Mouse (Mus musculus) erythroid progenitor cell, adult 5-6 weeks (primary cell): ENCODE measurements around the gene Shisa8. TPM values are rescaled to one million over a fixed set of nuclear protein-coding genes. Genes with fewer than 3 reads are reported as not detected.

Experiments
- ATAC-seq: replicated peaks from 2 replicates; pipeline ENCODE4 v1.8.0; 2016; ENCODE audit warnings: moderate number of reproducible peaks, mild to moderate bottlenecking, moderate TSS enrichment, inconsistent platforms; ENCODE audit not compliant: poor library complexity, low FRiP score, severe bottlenecking
- total RNA-seq, 2 experiments: library from RNA; stranded (forward) in 1 of 2; stranded (reverse) in 1 of 2; fragments of 150-400 nt in 1 of 2; fragments of 186-747, 209-891 nt in 1 of 2; gene quantifications; 2 replicates each; pipeline versions ENCODE4 v1.2.3 to v1.2.4; 2015 to 2017; ENCODE audit warnings: low replicate concordance in 2 of 2

Gene Shisa8
- total RNA-seq, 2 experiments from 2014 or later, result not detected

DNA sequence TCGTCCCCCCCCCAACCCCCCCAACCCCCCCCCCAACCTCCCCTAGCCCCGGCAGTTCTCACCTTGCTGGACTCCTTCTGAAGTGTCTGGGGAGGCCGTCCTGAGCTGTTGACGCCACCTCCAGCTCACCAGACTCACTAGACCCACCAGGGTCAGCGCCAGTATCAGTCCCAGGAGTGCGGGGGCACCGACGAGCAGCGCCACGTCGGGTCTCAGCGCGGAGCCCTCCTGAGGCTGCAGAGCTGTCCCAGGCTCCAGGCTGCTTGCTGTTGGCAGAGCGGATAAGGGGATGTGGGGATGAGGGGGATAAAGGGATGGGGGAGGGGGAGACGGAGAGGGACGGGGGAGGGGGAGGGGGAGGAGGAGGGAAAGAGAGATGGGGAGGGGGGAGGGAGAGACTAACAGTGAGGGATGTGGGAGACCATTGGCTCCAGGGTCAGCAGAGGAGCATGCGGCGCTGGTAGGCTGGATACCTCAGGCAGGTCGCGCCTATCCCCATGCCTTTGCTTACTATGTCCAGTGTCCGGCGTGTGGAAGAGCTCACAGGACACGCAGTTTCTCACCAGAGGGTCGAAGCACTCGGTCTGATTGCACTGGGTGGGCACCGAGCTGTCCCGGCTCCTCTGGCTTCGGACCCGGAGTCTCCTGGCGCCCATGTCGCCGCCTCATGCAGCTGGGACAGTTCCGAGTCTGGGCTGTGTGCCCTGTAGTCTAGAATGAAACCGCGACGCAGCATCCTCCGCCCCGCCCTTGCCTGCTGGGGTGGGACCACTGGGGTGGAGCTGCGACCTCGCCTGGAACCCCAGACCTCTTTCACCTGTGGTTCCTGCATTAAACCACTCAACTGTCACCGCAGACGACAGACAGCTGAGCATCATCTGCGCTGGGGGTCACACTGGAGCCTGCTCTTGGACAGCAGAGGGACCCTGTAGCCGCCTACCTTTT, 11.3 kb upstream of the Shisa8 start, which contains the start of gene Tnfrsf13c:
TSS of gene Tnfrsf13c (minus strand) at position 713 of the 945 bp plus-strand sequence.
- ATAC-seq, result peak; percentile 73

DNA sequence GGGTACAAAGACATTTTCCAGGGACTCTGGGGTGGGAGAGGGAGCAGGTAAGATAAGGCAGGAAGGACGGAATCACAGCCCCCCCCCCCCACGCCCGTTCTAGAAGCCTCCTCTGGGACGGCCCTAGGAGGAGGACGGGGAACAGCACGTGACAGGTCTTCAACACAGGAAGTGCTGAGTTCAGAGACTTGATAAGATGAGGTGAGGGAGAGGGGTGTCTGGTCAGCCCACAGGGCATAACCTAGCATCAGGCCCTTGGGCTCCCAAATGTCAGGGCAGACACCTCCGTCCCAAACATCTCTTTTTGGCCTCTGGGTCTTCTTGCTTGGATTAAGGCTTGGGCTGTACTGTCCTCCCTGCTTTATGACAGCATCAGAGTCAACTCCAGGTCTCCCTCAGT, 10.6 kb upstream of the Shisa8 start:
- ATAC-seq, result no peak

DNA sequence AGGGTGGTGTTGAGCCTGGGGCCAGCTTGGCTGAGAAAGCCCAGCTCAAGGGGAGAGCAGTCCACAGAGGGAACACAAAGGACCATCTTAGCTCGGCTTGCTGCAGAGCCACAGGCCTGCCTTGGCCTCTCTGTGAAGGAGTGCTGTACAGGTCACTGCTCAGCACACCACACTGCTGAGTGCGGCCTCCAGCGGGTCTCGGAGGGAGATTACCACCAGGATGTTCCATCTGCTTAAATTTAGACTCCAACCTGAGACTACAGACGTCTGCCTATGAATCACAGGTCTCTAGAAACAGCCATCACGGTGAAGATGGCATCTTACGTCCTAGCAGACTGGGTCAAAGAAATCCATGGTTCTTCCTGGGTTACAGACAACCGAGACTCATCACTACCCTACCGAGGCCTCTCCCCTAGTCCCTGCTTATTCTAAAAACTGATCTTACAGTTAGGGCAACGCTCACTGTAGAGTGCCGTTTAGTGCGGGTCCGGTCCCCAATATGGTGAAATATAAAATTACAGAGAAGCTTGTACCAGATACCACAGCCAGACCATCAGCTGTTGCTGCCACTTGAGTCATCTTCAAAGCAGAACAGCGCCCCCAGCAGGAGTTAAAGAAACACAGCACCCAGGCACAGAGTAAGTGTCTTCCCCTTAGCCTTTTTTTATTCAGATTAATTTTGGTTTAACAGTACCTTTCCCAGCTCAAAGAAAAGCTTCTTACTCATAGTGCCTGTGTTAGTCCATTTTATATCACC, 8.7 kb upstream of the Shisa8 start:
- no peak for ATAC-seq

DNA sequence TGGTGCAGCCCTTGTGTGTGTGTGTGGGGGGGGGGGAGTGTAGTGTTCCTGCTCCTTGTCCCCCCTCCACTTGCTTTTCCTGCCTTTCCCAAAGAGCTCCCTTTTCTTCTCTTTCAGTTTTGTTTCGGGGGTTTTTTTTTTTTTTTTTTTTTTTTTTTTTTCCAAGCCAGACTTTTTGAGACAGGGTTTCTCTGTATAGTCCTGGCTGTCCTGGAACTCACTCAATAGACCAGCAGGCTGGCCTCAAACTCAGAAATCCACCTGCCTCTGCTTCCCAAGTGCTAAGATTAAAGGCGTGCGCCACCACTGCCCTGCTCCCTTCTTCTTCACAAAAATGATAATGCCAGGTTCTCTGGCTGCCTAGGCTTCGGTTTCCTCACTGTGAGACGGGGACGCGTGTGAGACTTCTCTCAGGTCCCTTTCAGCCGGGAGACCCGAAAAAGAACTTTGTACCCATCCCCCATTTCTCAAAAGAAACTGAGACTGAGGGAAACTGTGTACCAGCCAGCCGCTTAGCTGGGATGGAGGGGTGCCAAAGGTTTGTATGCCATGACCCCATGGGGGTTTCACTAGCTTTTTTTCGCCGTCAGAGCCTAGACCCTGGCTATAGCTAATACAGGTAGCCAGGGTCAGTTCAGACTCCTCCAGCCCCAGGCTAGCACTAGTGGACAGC, 7.5 kb upstream of the Shisa8 start:
- no peak for ATAC-seq

DNA sequence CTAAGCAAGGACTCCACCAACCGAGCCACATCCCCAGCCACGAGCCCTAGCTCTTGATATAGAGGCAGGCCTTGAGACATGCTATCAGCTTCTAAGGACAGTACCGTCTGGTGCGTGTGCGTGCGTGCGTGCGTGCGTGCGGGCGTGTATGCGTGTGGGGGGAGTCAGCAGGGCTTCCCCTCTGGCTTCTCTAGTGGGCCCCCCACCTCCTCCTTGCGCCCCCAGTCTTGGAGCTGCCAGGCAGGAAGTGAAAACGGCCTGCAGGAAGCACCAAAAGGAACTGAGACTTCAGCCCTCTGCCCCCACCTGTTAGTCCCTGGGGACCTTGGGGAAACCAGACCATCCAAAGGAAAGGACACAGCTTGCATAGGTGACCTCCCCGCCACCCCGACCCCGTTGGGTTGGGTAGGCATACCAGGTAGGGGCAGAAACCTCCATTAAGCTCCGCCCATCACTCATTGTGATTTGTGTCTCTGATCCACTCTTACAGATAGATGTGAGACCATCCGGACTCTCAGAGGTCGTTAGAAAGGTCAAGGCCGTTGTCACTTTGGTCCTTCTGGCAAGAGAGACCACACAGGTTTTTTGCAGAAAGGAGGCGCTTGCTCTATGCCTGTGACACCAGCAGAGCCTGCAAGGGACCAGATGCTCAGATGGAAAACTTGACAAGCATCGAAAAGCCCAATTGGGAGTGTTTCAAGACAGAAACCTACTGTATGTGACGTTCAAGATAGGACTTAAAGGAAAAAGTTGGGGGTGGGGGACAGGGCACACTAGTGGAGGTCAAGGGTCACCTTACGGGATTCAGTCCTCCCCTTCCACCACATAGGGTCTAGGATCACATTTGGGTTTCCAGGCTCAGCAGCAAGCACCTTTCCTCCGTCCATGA, 6.4 kb upstream of the Shisa8 start:
- no peak for ATAC-seq

DNA sequence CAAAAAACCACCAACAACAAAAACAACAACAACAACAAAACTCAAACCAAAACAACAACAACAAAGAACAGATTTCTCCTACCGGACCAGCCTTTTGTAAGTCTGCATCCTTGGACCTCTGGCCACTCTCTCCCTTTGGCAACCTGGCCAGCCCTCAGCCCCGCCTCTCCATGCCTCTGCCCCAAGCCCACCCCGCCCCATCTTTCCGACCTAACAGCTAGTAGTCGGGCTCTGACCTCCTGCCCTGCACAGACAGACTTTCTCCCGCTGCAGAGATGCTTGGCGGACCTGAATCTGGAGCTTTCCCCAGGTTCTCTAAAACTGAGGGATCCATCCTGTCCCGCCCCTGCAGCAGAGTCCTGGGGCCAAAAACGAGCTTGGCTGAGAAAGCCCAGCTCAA, 5.4 kb upstream of the Shisa8 start:
- no peak for ATAC-seq

DNA sequence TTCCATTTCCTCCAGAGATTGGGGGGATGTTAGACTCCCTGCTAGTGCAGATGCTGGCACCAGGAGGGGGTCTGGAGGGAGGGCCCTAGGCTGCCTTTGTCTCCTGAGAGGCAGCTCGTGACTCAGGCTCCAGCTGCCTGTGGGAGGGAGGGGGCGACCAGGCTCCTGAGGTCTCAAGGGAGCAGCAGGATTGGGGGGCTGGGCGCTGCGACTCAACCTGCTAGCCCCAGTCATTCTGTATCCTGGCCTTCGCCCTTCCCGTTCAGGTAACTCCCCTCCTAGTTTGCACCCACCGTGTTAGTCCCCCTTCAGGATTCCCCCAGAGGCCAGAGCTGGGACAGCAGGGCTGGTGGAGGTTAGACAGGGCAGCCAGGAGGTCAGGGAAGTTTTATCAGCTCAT, 4.4 kb upstream of the Shisa8 start:
- ATAC-seq, result no peak

DNA sequence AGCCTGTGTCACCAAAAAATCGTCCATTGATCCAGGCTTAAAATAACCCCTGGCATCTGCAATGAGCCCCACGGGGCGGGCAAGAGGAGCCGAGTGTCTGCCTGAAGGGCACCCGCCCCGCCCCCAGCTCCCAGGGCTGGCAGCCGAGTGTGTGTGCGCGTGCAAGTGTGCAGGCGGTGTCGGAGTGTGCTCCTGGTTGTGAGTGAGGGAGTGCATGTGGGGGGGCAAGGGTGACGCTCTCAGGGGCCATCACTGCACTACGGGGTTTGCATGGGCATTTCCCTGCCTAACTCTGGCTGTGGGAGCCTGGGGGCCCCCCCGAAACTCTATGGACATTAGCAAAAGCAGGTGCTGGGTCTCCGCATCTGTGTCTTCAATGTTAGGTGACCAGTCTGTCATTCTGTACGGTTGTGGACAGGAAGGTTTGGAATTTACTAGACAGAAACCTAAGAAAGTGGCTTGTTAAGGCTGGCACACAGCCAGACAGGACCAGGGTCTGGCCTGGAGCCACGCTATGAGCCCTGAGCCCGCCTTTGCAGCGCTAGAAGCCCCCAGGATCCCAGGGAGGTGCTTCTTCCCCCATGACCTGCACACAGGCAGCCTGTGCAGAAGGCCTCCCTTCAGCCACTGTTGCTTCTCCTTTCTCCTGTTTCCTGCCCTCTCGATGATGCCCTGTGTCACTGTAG, 3.7 kb upstream of the Shisa8 start:
- no peak for ATAC-seq

DNA sequence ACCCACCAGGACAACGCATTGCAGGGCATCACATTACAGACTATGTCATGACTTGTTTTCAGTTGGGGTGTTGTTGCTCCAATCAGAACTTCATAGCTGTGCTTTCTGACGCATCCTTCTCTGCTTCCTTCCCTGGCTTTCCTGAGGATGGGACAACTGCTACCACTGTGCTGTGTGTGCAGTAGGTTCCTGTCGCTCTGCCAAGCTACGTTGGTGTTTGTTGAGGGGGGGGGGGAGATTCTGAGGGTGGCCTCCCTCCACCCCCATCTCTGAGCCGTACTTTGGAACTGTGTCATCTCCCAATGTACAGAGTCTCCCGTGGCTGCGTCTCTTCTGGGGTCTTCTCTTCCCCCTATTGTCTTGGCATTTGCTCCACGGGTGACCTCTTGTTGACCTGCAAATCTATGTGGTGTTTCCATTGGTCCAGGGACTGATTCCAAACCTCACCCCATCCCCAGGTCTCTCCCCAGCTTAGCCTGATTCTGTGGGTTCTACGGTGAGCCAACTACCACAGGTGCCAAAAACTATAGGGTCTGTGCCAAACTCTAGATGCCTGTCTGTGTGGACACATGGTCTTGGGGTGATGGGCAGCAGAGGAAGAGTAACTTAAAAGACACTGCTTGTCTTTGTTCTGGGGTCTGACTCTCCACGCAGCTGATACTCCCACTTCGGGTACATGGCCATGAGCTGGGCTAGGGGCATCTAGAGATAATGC, 2.9 kb upstream of the Shisa8 start:
- ATAC-seq, result no peak

DNA sequence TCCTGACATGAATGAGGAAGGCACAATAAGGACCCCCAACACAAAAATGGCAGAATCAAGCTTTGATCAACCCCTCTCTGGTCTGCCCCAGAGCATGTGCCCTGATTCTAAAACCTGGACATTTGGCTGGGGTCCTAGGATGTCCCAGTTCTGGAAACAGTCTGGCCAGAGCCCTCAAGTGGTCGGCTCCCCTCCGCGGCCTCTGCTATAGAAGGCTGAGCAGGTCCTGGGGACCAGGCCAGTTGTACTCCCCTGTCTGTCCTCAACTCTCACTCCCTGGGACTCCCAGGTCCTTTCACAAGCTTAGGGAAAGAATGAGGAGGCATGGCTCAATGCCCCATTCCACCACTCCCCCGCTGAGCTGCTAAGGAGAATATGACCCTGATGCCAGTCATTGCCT, 607 bp upstream of the Shisa8 start:
- ATAC-seq, result no peak

DNA sequence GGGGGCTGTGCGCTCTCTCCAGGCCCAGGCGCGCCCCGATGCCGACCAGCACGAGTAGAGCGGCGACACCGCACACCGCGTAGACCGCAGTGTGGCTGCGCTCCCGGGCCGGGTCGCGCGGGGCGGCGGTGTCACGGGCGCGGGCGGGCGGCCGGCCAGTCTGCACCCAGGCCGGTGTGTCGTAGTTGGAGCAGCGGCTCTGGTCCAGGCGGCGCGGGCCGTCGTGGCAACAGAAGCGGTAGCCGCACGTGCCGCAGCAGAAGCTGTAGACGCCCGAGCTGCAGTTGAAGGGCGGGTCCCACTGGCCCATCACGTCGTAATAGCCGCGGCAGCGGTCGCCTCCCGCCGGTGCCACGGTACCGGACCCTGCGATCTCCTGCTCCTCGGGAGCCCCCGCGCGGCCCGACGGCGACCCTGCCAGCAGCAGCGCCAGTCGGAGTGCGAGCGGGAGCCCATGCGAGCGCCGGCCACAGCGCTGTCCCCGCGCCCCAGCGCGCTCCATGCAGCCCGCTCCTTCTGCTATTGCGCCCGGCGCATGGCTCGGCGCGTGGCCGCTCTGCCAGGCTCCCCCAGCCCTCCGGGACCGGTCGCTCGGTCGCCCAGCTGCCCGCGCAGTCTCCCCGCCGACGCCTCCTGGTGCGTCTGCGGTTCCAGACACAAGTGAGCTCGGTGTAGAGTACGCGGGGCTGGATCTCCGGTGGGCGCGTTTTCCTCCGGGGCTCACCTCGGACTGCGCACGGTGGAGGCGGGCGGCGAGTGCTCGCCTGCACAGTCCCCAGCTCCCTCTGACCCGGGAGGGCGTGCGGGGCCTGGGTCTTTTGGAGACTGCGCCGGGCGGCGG, 484 bp downstream of the Shisa8 start:
- no peak for ATAC-seq

DNA sequence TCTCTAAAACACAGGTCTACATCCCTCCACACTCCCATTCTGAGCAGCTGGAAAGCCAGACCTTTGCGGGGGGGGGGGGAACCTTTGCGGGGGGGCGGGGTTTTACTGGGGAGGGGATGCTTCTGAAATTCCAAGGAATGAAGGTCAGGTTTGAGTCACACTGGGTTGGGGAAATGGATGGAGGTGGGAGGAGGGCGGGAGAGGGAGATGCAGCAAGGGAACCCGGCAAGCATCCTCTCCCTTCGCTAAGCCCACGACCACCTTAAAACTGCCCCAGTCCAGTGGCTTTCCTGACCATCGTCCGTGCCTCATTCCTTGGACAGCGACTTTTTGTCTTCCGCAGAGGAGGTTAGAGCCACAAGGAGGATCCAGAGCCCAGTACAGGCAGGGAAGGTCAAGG, 1.3 kb downstream of the Shisa8 start:
- no peak for ATAC-seq

DNA sequence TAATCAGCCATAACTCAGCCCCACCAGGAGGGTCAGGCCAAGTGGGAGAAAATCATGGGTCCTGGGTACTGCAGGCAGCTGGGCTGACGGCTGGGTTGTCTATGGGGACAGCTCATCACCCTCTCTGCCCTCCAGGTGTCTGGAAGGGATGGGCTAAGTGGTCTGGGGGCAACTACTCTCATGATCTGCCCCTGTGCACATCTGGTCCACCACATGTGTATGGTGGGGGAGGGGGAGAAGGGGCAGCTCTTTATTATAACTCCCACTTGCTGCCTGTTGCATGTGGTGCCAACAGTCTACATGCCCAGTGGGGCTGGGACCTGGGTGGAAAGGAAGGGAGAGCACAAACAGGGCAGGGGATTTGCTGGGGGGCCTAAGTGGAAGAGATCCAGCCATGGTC, 1.8 kb downstream of the Shisa8 start:
- ATAC-seq, result no peak

DNA sequence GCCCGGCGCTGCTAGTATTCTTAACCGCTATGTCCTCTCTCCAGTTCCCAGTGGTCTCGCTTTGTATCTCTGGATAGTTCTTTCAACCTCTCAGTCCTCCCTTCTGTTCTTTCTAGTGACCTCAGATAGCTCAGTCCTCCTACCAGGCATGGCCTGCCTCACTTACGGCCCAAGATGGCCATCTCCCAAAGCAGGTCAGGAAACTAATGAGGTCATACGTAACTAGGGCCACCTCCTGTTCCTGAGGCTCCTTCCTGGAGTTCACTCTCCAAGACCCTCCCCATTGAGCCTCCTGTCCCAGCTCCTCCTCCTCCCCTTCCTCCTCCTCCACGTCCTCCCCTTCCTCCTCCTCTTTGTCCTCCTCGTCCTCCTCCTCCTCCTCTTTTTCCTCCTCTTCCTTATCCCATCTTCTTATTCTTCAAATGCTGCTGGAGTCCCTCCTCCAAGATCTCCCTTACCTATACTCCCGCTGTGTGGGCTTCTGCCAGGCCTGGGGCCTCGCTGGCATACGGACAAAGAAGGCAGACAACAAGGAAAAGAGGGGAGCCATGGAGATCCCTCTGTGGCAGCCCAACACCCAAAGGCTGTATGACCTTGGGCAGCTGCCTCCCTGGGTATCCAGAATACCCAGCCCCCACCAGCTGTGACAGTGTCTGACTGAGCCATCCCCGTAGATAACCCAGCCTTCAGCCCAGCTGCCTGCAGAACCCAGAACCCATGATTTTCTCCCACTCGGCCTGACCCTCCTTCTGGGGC, 3.1 kb downstream of the Shisa8 start:
- no peak for ATAC-seq

DNA sequence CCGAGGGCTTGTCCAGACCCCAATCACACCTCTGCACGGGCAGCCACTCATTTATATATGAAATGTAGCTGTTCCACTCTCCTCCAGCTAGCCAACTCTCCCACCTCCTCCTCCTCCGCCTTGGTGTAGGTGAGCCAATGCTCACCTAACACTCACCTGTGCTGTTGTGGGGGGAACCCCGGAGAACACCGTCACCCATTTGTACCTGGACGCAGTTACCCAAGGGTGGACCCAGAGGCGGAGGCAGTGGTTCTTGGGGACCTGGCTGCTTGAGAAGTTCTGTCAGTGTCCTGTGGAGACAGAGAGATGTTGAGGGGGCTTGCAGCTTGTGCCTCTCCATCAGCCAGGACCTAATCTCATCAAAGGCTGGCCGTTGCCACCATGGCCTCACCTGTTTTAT, 4.3 kb downstream of the Shisa8 start:
- ATAC-seq, result no peak

DNA sequence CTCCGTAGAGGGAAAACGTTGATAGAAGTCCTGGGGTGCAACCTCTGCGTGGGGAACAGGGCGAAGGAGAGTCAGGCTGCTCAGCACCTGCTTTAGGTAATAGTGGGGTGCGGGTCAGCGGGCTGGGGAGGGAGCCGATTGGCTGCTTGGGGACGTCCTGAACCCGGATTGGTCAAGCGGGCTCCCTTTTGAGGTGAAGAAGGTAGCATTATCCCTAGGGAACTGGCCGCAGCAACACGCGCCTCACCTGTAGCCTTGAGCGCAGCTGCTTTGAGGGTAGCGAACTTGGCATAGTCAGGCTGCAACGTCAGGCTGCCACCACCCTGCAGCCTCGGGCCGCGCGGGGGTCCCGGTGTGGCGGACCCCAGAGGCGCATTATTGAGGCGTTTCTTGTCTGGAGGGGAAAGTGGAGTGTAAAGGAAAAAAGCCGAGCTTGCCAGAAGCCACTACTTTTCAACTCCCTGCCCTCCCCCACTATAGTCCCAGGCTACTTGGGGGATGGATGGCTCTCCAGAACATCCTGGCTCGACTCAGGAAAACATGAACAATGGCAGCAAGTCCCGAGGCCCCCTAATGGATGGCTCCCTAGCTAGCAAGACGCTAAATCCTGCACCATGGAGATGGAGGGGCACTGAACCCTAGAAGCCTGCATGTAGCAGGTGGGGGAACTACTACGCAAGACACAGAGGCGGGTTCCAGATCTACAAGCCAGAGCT, 5.0 kb downstream of the Shisa8 start:
- no peak for ATAC-seq
